Comparison of ENCODE assay signal across 16 mouse cellular contexts in the genomic region with DNA sequence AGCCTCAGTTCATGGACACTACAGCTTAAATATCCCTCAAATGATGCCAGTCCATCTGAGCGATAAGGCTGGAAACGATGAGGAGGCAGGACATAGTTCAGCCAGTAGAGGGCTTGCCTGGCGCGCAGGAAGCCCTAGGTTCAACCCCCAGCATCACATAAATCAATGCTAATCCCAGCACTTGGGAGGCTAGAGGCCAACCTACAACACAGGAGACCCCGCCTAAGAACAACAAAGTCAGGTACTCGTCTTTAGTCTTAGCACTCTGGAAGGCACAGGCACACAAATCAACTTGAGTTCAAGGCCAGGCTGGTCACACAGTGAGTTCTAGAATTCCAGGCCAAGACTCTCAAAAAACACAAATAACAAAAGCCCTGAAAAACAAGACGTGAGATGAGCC. TPM values are rescaled to one million over a fixed set of nuclear protein-coding genes. Genes with fewer than 3 reads are reported as not detected.
DNase-seq lines count a peak whose midpoint lies in the region; ATAC-seq and TF ChIP-seq lines count a peak whose summit lies in the region.
"Had no signal": no experiment of that assay in that cellular context is flagged by ENCODE, and none has a peak within 500 bp of the region (broad histone marks: within the 10 kb centered on the region; RNA-seq: fewer than 3 reads in every experiment).

No protein-coding gene starts in this region.

- WGBS in liver, embryonic 14.5 days (ENCODE audit: insufficient replicate concordance): 83% methylated on average over 7 of the region's 7 CpGs

- no peak for TF ChIP-seq EP300 in liver, embryonic 14.5 days (IDR thresholded peaks at IDR 0.05; ENCODE audit: low read depth)

- H3K4me1 ChIP-seq in liver, embryonic 14.5 days (replicated peaks; ENCODE audit: control insufficient read depth in 2 of 2, insufficient read depth in 2 of 2, low read length in 1 of 2): peaks cover 13 to 15% of the 10 kb centered on the region in 2 experiments
- peaks cover 0 to 8% of the 10 kb centered on the region in 2 experiments; a peak in 1 of 4 replicates for H3K4me1 ChIP-seq in ES-E14 (ENCODE audit: control insufficient read depth in 2 of 2, insufficient read depth in 2 of 2, low read length in 2 of 2, poor library complexity in 1 of 2)
- H3K4me1 ChIP-seq in cortical plate, adult 2 months (ENCODE audit: control insufficient read depth, insufficient read depth, low read length): peaks cover 12% of the 10 kb centered on the region

- H3K4me2 ChIP-seq in liver, embryonic 14.5 days (ENCODE audit: low read depth): no peak overlapping the region
- H3K4me2 ChIP-seq: embryonic facial prominence, embryonic 12.5 days; limb, embryonic 15.5 days; neural tube, embryonic 13.5 days; stomach, embryonic 15.5 days had no signal

- no peaks in the 10 kb centered on the region for H3K27me3 ChIP-seq in liver, embryonic 14.5 days (ENCODE audit: control insufficient read depth, insufficient read depth, low read length)
- H3K27me3 ChIP-seq: embryonic facial prominence, embryonic 12.5 days; limb, embryonic 15.5 days; neural tube, embryonic 13.5 days; stomach, embryonic 15.5 days had no signal

- no peaks in the 10 kb centered on the region for H3K9me3 ChIP-seq in liver, embryonic 14.5 days (ENCODE audit: control insufficient read depth, low read length)
- no peaks in the 10 kb centered on the region for H3K9me3 ChIP-seq in ES-E14 (ENCODE audit: control insufficient read depth, insufficient read depth, low read depth, low read length)
- H3K9me3 ChIP-seq: embryonic facial prominence, embryonic 12.5 days; limb, embryonic 15.5 days; neural tube, embryonic 13.5 days; stomach, embryonic 15.5 days had no signal

- ATAC-seq in liver, embryonic 14.5 days (ENCODE audit: insufficient read depth): no peak

- peaks cover 21% of the 10 kb centered on the region for H3K36me3 ChIP-seq in liver, embryonic 14.5 days (replicated peaks; ENCODE audit: control insufficient read depth, insufficient read depth, low read depth)
- H3K36me3 ChIP-seq in ES-E14 (ENCODE audit: control insufficient read depth, insufficient read depth, low read length, poor library complexity, severe bottlenecking): peaks cover 16% of the 10 kb centered on the region

- H3K27ac ChIP-seq in gastrocnemius, adult 2 months: peak overlapping the region; percentile 20; the same call in 1 of the 2 replicates
- H3K27ac ChIP-seq in liver, embryonic 14.5 days: no peak overlapping the region
- H3K27ac ChIP-seq in ES-E14 (ENCODE audit: insufficient read depth, low read depth, low read length, poor library complexity, severe bottlenecking): no peak overlapping the region
- H3K27ac ChIP-seq in cortical plate, adult 2 months (ENCODE audit: insufficient read depth, low read length): no peak overlapping the region
- H3K27ac ChIP-seq: embryonic facial prominence, embryonic 12.5 days; heart, adult 2 months; limb, embryonic 15.5 days; neural tube, embryonic 13.5 days; stomach, embryonic 15.5 days had no signal

- intact Hi-C loops in gastrocnemius, adult 2 months (cut with DNase I): no loop called here

- H3K4me3 ChIP-seq in gastrocnemius, adult 2 months: no peak overlapping the region
- no peak overlapping the region for H3K4me3 ChIP-seq in liver, embryonic 14.5 days (ENCODE audit: insufficient read depth in 1 of 2, low read depth in 2 of 2, low read length in 2 of 2)
- no peak overlapping the region for H3K4me3 ChIP-seq in ES-E14 (ENCODE audit: insufficient read depth in 1 of 2, low read depth in 1 of 2, low read length in 2 of 2, poor library complexity in 1 of 2, severe bottlenecking in 1 of 2)
- H3K4me3 ChIP-seq in cortical plate, adult 2 months (ENCODE audit: insufficient read depth, low read length): no peak overlapping the region
- H3K4me3 ChIP-seq: embryonic facial prominence, embryonic 12.5 days; heart, adult 2 months; limb, embryonic 15.5 days; neural tube, embryonic 13.5 days; stomach, embryonic 15.5 days had no signal

- H3K9ac ChIP-seq in liver, embryonic 14.5 days (replicated peaks): no peak overlapping the region
- no peak overlapping the region for H3K9ac ChIP-seq in ES-E14 (ENCODE audit: insufficient read depth, low read depth, low read length, poor library complexity, severe bottlenecking)
- H3K9ac ChIP-seq: embryonic facial prominence, embryonic 12.5 days; limb, embryonic 15.5 days; neural tube, embryonic 13.5 days; stomach, embryonic 15.5 days had no signal

- TF ChIP-seq POLR2A in cortical plate, adult 2 months (IDR thresholded peaks at IDR 0.05; ENCODE audit: extremely low read depth, insufficient read depth, low read length): no peak

- no peak for DNase-seq in gastrocnemius, adult 2 months
- DNase-seq in gastrocnemius, postnatal 4 days (ENCODE audit: low spot score in 2 of 2): no peak
- no peak for DNase-seq in liver, embryonic 14.5 days (ENCODE audit: low read depth in 3 of 3, low spot score in 3 of 3)
- DNase-seq in liver (no peak), ES-E14 (ENCODE audit: low read depth, low spot score) (peak; percentile 30)
- no peak for DNase-seq in testis, postnatal 14 days (ENCODE audit: low spot score)
- DNase-seq: cerebellum, adult 11-12 months; heart, adult 2 months; kidney, postnatal 10 days had no signal

- TF ChIP-seq CTCF in gastrocnemius, adult 2 months (IDR thresholded peaks at IDR 0.05): no peak
- TF ChIP-seq CTCF in liver, embryonic 14.5 days (IDR thresholded peaks at IDR 0.05; ENCODE audit: low read depth): peak; percentile 26; the same call in 1 of the 2 replicates
- TF ChIP-seq CTCF in cortical plate, adult 2 months (IDR thresholded peaks at IDR 0.05; ENCODE audit: extremely low read depth, insufficient read depth, low read length): 0 out of 2 replicates have a peak, but pooled peaks have one; percentile 2

- in situ Hi-C loops in ES-E14 (cut with MboI; ENCODE audit: low sequenced_read_pairs in 2 of 2, unreplicated experiment in 2 of 2): no loop called here

TF ChIP-seq in ES-E14, 5 proteins besides CTCF, POLR2A, EP300 and RAD21:
- TF ChIP-seq ZC3H11A (IDR thresholded peaks at IDR 0.05; ENCODE audit: borderline replicate concordance, low read depth, low read length) (no peak), MAFK (IDR thresholded peaks at IDR 0.05; ENCODE audit: insufficient read depth, low read depth, low read length) (no peak), ZNF384 (IDR thresholded peaks at IDR 0.05; ENCODE audit: low read depth, low read length) (no peak), CHD2 (IDR thresholded peaks at IDR 0.05; ENCODE audit: low read depth, low read length) (no peak), HCFC1 (IDR thresholded peaks at IDR 0.05; ENCODE audit: borderline replicate concordance, insufficient read depth, low read length) (no peak)
TF ChIP-seq in ES-E14: peak in this region for 0.

RNA-seq across cellular contexts. Expression of a gene that starts 5.6 kb away (rescaled TPM):
- total RNA-seq in gastrocnemius, adult 2 months (2021): under 1 TPM; 0.11 to 0.59 TPM
- total RNA-seq in gastrocnemius, postnatal 4 days (2021): 1 to 10 TPM; 2.1 to 2.4 TPM
- not detected in 2 replicates for polyA plus RNA-seq in liver, embryonic 14.5 days (2012; rRNA removed)
- polyA plus RNA-seq in liver, embryonic 14.5 days (2014; fragmentation: Nextera tagmentation; extraction: Ambion mirVana): 0.08 TPM in 1 of 2 replicates, not detected in the other
- 0.40 and 0.74 TPM in 2 replicates for total RNA-seq in ES-E14 (2012; rRNA removed)
- 0.96 and 1.3 TPM in 2 replicates for polyA plus RNA-seq in cortical plate, adult 2 months (2012; rRNA removed)
- total RNA-seq: common myeloid progenitor, adult 5-6 weeks had no signal

RNA-seq across cellular contexts. Expression of a gene that starts 9.9 kb away (rescaled TPM):
- 10 to 100 TPM; 76.7 to 79.4 TPM for total RNA-seq in gastrocnemius, adult 2 months (2021)
- total RNA-seq in gastrocnemius, postnatal 4 days (2021): 10 to 100 TPM; 80.1 to 80.8 TPM
- 36.7 and 44.5 TPM in 2 replicates for polyA plus RNA-seq in liver, embryonic 14.5 days (2012; rRNA removed)
- 162 and 171 TPM in 2 replicates for polyA plus RNA-seq in liver, embryonic 14.5 days (2014; fragmentation: Nextera tagmentation; extraction: Ambion mirVana)
- total RNA-seq in ES-E14 (2012; rRNA removed): 247 and 260 TPM in 2 replicates
- 65.2 and 68.3 TPM in 2 replicates for polyA plus RNA-seq in cortical plate, adult 2 months (2012; rRNA removed)

RNA-seq across cellular contexts. Expression of a gene that starts 25.1 kb away (rescaled TPM):
- total RNA-seq in gastrocnemius, adult 2 months (2021): 1 to 10 TPM; 2.1 to 3.4 TPM
- total RNA-seq in gastrocnemius, postnatal 4 days (2021): 1 to 10 TPM; 2.4 to 2.8 TPM
- polyA plus RNA-seq in liver, embryonic 14.5 days (2012; rRNA removed): 3.5 and 4.1 TPM in 2 replicates
- 2.9 and 3.2 TPM in 2 replicates for polyA plus RNA-seq in liver, embryonic 14.5 days (2014; fragmentation: Nextera tagmentation; extraction: Ambion mirVana)
- 2.2 and 2.4 TPM in 2 replicates for total RNA-seq in ES-E14 (2012; rRNA removed)
- 1.9 and 2.0 TPM in 2 replicates for polyA plus RNA-seq in cortical plate, adult 2 months (2012; rRNA removed)
- total RNA-seq: monocyte, adult 5-6 weeks had no signal
